Mouse (Mus musculus): ENCODE data around the gene Hepacam. TPM values are rescaled to one million over a fixed set of nuclear protein-coding genes. Genes with fewer than 3 reads are reported as not detected.

Hepacam gene
- polyA plus RNA-seq (2015; fragmentation: Nextera tagmentation; extraction: Ambion mirVana), result 2.2 and 2.5 TPM in 2 replicates

GRCm38 (mm10) chr9:37367301-37368080 lies at the start of gene Hepacam:
Gene Hepacam (plus strand): TSS chr9:37367351.
- Histone ChIP-seq H3K4me2 (replicated peaks) (no peak within 1 kb of the TSS), H3K27me3 (no peaks in the 10 kb centered on the region), H3K4me3 (replicated peaks) (no peak within 1 kb of the TSS), H3K27ac (no peak within 1 kb of the TSS; the same call in none of the 2 replicates), H3K36me3 (no peaks in the 10 kb centered on the region), H3K9ac (replicated peaks) (no peak within 1 kb of the TSS), H3K9me3 (no peaks in the 10 kb centered on the region), H3K4me1 (replicated peaks) (no peaks in the 10 kb centered on the region)
- no peak for ATAC-seq
- 89% methylated on average over 17 of the region's 17 CpGs for WGBS

GRCm38 (mm10) chr9:37329456-37329855 lies 37.7 kb upstream of the Hepacam start:
- H3K27me3 ChIP-seq, result no peaks in the 10 kb centered on the region
- no peak for ATAC-seq
- H3K9ac ChIP-seq (replicated peaks), result no peak overlapping the region
- no peaks in the 10 kb centered on the region for H3K36me3 ChIP-seq
- H3K9me3 ChIP-seq, result no peaks in the 10 kb centered on the region
- H3K4me2 ChIP-seq (replicated peaks), result no peak overlapping the region
- no peak overlapping the region for H3K4me3 ChIP-seq (replicated peaks)
- no peaks in the 10 kb centered on the region for H3K4me1 ChIP-seq (replicated peaks)
- no peak overlapping the region for H3K27ac ChIP-seq
- WGBS, result 40% methylated on average over 3 of the region's 3 CpGs

GRCm38 (mm10) chr9:37345406-37345805 lies 21.7 kb upstream of the Hepacam start:
- Histone ChIP-seq H3K4me2 (replicated peaks) (no peak overlapping the region), H3K4me1 (replicated peaks) (peaks cover 14% of the 10 kb centered on the region), H3K36me3 (peaks cover 23% of the 10 kb centered on the region), H3K9me3 (no peaks in the 10 kb centered on the region), H3K27me3 (no peaks in the 10 kb centered on the region), H3K4me3 (replicated peaks) (no peak overlapping the region), H3K9ac (replicated peaks) (no peak overlapping the region), H3K27ac (no peak overlapping the region)
- WGBS, result 91% methylated on average over 3 of the region's 3 CpGs
- no peak for ATAC-seq

- Histone ChIP-seq H3K4me1 (replicated peaks) (peaks cover 14% of the 10 kb centered on the region), H3K27me3 (no peaks in the 10 kb centered on the region), H3K9ac (replicated peaks) (peak overlapping the region; percentile 85), H3K4me3 (replicated peaks) (peak overlapping the region; percentile 83), H3K27ac (peak overlapping the region; percentile 87), H3K9me3 (no peaks in the 10 kb centered on the region), H3K4me2 (replicated peaks) (peak overlapping the region; percentile 82), H3K36me3 (peaks cover 13% of the 10 kb centered on the region)
- 24% methylated on average over 12 of the region's 12 CpGs for WGBS
- peak; percentile 31; the same call in 1 of the 2 replicates for ATAC-seq
These were observed 19.8 kb upstream of the Hepacam start for GRCm38 (mm10) chr9:37347184-37347987.

GRCm38 (mm10) chr9:37347988-37348642 lies 19.0 kb upstream of the Hepacam start, which contains the start of gene Ccdc15:
Gene Ccdc15 (minus strand): TSS chr9:37348432.
- under 1% methylated on average over 41 of the region's 41 CpGs for WGBS
- Histone ChIP-seq H3K27ac (peak within 1 kb of the TSS; percentile 87), H3K4me2 (replicated peaks) (peak within 1 kb of the TSS; percentile 82), H3K36me3 (peaks cover 7% of the 10 kb centered on the region; the same call in 1 of the 2 replicates), H3K9me3 (no peaks in the 10 kb centered on the region), H3K4me1 (replicated peaks) (peaks cover 14% of the 10 kb centered on the region), H3K9ac (replicated peaks) (peak within 1 kb of the TSS; percentile 85), H3K4me3 (replicated peaks) (peak within 1 kb of the TSS; percentile 83), H3K27me3 (no peaks in the 10 kb centered on the region)
- ATAC-seq, result peak; percentile 98

GRCm38 (mm10) chr9:37349050-37349449 lies 18.1 kb upstream of the Hepacam start:
- Histone ChIP-seq H3K36me3 (peaks cover 3% of the 10 kb centered on the region; the same call in 1 of the 2 replicates), H3K27me3 (no peaks in the 10 kb centered on the region), H3K4me3 (replicated peaks) (peak overlapping the region; percentile 83), H3K9ac (replicated peaks) (peak overlapping the region; percentile 85), H3K4me2 (replicated peaks) (peak overlapping the region; percentile 82), H3K27ac (peak overlapping the region; percentile 87; the same call in 1 of the 2 replicates), H3K4me1 (replicated peaks) (peaks cover 14% of the 10 kb centered on the region), H3K9me3 (no peaks in the 10 kb centered on the region)
- ATAC-seq, result no peak
- 95% methylated on average over 3 of the region's 3 CpGs for WGBS

- Histone ChIP-seq H3K4me1 (replicated peaks) (peaks cover 14% of the 10 kb centered on the region), H3K36me3 (no peaks in the 10 kb centered on the region), H3K27me3 (no peaks in the 10 kb centered on the region), H3K9ac (replicated peaks) (no peak overlapping the region), H3K9me3 (no peaks in the 10 kb centered on the region), H3K27ac (no peak overlapping the region), H3K4me2 (replicated peaks) (no peak overlapping the region), H3K4me3 (replicated peaks) (no peak overlapping the region)
- ATAC-seq, result no peak
- WGBS, result 52% methylated on average over 2 of the region's 2 CpGs
These were observed 15.9 kb upstream of the Hepacam start for GRCm38 (mm10) chr9:37351266-37351665.

- H3K9ac ChIP-seq (replicated peaks), result no peak overlapping the region
- H3K4me3 ChIP-seq (replicated peaks), result no peak overlapping the region
- no peak for ATAC-seq
- H3K36me3 ChIP-seq, result no peaks in the 10 kb centered on the region
- WGBS, result 77% methylated on average over 1 of the region's 1 CpGs
- no peaks in the 10 kb centered on the region for H3K27me3 ChIP-seq
- H3K27ac ChIP-seq, result no peak overlapping the region
- no peaks in the 10 kb centered on the region for H3K9me3 ChIP-seq
- no peak overlapping the region for H3K4me2 ChIP-seq (replicated peaks)
- peaks cover 13% of the 10 kb centered on the region for H3K4me1 ChIP-seq (replicated peaks)
These were observed 12.7 kb upstream of the Hepacam start for GRCm38 (mm10) chr9:37354485-37354884.

- Histone ChIP-seq H3K36me3 (no peaks in the 10 kb centered on the region), H3K27me3 (no peaks in the 10 kb centered on the region), H3K4me1 (replicated peaks) (peaks cover 26% of the 10 kb centered on the region), H3K9ac (replicated peaks) (no peak overlapping the region), H3K4me3 (replicated peaks) (no peak overlapping the region), H3K27ac (peak overlapping the region; percentile 81), H3K9me3 (no peaks in the 10 kb centered on the region), H3K4me2 (replicated peaks) (no peak overlapping the region)
- peak; percentile 63 for ATAC-seq
- 34% methylated on average over 7 of the region's 7 CpGs for WGBS
These were observed 8.3 kb upstream of the Hepacam start for GRCm38 (mm10) chr9:37358713-37359330.

- Histone ChIP-seq H3K9ac (replicated peaks) (no peak overlapping the region), H3K36me3 (no peaks in the 10 kb centered on the region), H3K9me3 (no peaks in the 10 kb centered on the region), H3K4me2 (replicated peaks) (no peak overlapping the region), H3K27me3 (no peaks in the 10 kb centered on the region), H3K27ac (peak overlapping the region; percentile 81), H3K4me1 (replicated peaks) (peaks cover 26% of the 10 kb centered on the region), H3K4me3 (replicated peaks) (no peak overlapping the region)
- 8% methylated on average over 6 of the region's 6 CpGs for WGBS
- peak; percentile 79 for ATAC-seq
These were observed 7.6 kb upstream of the Hepacam start for GRCm38 (mm10) chr9:37359331-37360220.

- Histone ChIP-seq H3K4me2 (replicated peaks) (no peak overlapping the region), H3K36me3 (no peaks in the 10 kb centered on the region), H3K4me3 (replicated peaks) (no peak overlapping the region), H3K27me3 (no peaks in the 10 kb centered on the region), H3K4me1 (replicated peaks) (peaks cover 26% of the 10 kb centered on the region), H3K27ac (no peak overlapping the region), H3K9ac (replicated peaks) (no peak overlapping the region), H3K9me3 (no peaks in the 10 kb centered on the region)
- ATAC-seq, result no peak
These were observed 5.1 kb upstream of the Hepacam start for GRCm38 (mm10) chr9:37362084-37362483.
